Mouse (Mus musculus) gastrocnemius, adult 2 months (tissue): ENCODE measurements around the gene En1. TPM values are rescaled to one million over a fixed set of nuclear protein-coding genes. Genes with fewer than 3 reads are reported as not detected.

Experiments
- DNase-seq: peaks from one replicate; pipeline ENCODE4 v3.0.0; 2022
- H3K27ac ChIP-seq: fragments of 200-600 bp; 2 replicates; pipeline ENCODE4 v1.8.1; 2022; ENCODE audit warnings: mild to moderate bottlenecking
- H3K4me3 ChIP-seq: fragments of 200-600 bp; 2 replicates; pipeline ENCODE4 v1.8.1; 2022; ENCODE audit warnings: mild to moderate bottlenecking, moderate library complexity
- CTCF ChIP-seq: fragments of 200-600 bp; IDR thresholded peaks from 2 replicates; pipeline ENCODE4 v1.8.1; 2022; ENCODE audit warnings: antibody characterized with exemption, mild to moderate bottlenecking, moderate library complexity
- intact Hi-C: fragments of 180-260 bp; cut with DNase I; formaldehyde crosslinking; loops from one replicate; pipeline ENCODE4 v1.15.1; 2025
- long read RNA-seq, 2 experiments: library from polyadenylated mRNA; stranded (forward); transcript quantifications; one replicate each; pipeline ENCODE4 v2.0.0; 2021
- total RNA-seq, 2 experiments: library from RNA; stranded (reverse); gene quantifications; 2 replicates each; pipeline ENCODE4 v1.2.3; 2021

Gene En1
- total RNA-seq = 10 to 100 TPM in 1 of 2 experiments, 1 to 10 TPM in 1; 7.0 to 10.2 TPM
- long read RNA-seq, experiment 1, transcript En1-201 (2 exons, 2,624 nt) = major isoform, 5 of 5 reads
- long read RNA-seq, experiment 1, partial matches to known transcripts = 0 of 5 reads
- long read RNA-seq, experiment 1, other reads (novel, unspliced or antisense) = 0 of 5 reads
- long read RNA-seq, experiment 2, transcript En1-201 (2 exons, 2,624 nt) = major isoform, 6 of 10 reads
- long read RNA-seq, experiment 2, partial matches to known transcripts = 0 of 10 reads
- long read RNA-seq, experiment 2, other reads (novel, unspliced or antisense) = 4 of 10 reads

- TF ChIP-seq CTCF = no peak
- Histone ChIP-seq H3K27ac (peak within 1 kb of the TSS; percentile 83), H3K4me3 (peak within 1 kb of the TSS; percentile 88)
- DNase-seq = peak; percentile 93
- intact Hi-C loops = loop anchor here (5.0 kb wide), 1 partner anchor 155 kb away; no protein-coding TSS in a partner anchor
Measured at GRCm38 (mm10) chr1:120602031-120602730, at the start of gene En1. Gene En1, plus strand, starts transcription at chr1:120602418.

GRCm38 (mm10) chr1:120556926-120557846, 45.0 kb upstream of the En1 start:
- no peak for TF ChIP-seq CTCF
- no peak for DNase-seq
- intact Hi-C loops = no loop called here
- Histone ChIP-seq H3K4me3 (no peak overlapping the region), H3K27ac (no peak overlapping the region)

GRCm38 (mm10) chr1:120558341-120559285, 43.6 kb upstream of the En1 start:
- Histone ChIP-seq H3K4me3 (no peak overlapping the region), H3K27ac (no peak overlapping the region)
- DNase-seq = no peak
- intact Hi-C loops = no loop called here
- no peak for TF ChIP-seq CTCF

GRCm38 (mm10) chr1:120559911-120560310, 42.3 kb upstream of the En1 start:
- Histone ChIP-seq H3K27ac (no peak overlapping the region), H3K4me3 (no peak overlapping the region)
- intact Hi-C loops = no loop called here
- no peak for DNase-seq
- no peak for TF ChIP-seq CTCF

- Histone ChIP-seq H3K27ac (no peak overlapping the region), H3K4me3 (no peak overlapping the region)
- DNase-seq = no peak
- no peak for TF ChIP-seq CTCF
- intact Hi-C loops = no loop called here
Measured at GRCm38 (mm10) chr1:120581306-120581705, 20.9 kb upstream of the En1 start.

- TF ChIP-seq CTCF = no peak
- no peak for DNase-seq
- Histone ChIP-seq H3K27ac (no peak overlapping the region), H3K4me3 (no peak overlapping the region)
- intact Hi-C loops = loop anchor here (5.0 kb wide), 2 partner anchors 632 to 837 kb away; no protein-coding TSS in a partner anchor
Measured at GRCm38 (mm10) chr1:120585481-120585880, 16.7 kb upstream of the En1 start.

GRCm38 (mm10) chr1:120586500-120587110, 15.6 kb upstream of the En1 start:
- TF ChIP-seq CTCF = peak; percentile 94; the same call in 1 of the 2 replicates
- DNase-seq = peak; percentile 65
- intact Hi-C loops = loop anchor here (1.0 to 5.0 kb wide), 4 partner anchors 594 to 836 kb away; no protein-coding TSS in a partner anchor
- H3K27ac ChIP-seq = no peak overlapping the region
- H3K4me3 ChIP-seq = no peak overlapping the region

- H3K4me3 ChIP-seq = no peak overlapping the region
- H3K27ac ChIP-seq = no peak overlapping the region
- no peak for DNase-seq
- no peak for TF ChIP-seq CTCF
- intact Hi-C loops = loop anchor here (2.0 to 5.0 kb wide), 3 partner anchors 630 to 835 kb away; no protein-coding TSS in a partner anchor
Measured at GRCm38 (mm10) chr1:120587431-120587830, 14.8 kb upstream of the En1 start.

- intact Hi-C loops = loop anchor here (2.0 to 5.0 kb wide), 3 partner anchors 629 to 834 kb away; no protein-coding TSS in a partner anchor
- TF ChIP-seq CTCF = no peak
- H3K4me3 ChIP-seq = no peak overlapping the region
- no peak for DNase-seq
- no peak overlapping the region for H3K27ac ChIP-seq
Measured at GRCm38 (mm10) chr1:120587960-120588359, 14.3 kb upstream of the En1 start.

- Histone ChIP-seq H3K27ac (no peak overlapping the region), H3K4me3 (no peak overlapping the region)
- intact Hi-C loops = loop anchor here (5.0 kb wide), 2 partner anchors 629 to 834 kb away; no protein-coding TSS in a partner anchor
- TF ChIP-seq CTCF = no peak
- DNase-seq = no peak
Measured at GRCm38 (mm10) chr1:120588362-120589027, 13.7 kb upstream of the En1 start.
